In the genomic region with DNA sequence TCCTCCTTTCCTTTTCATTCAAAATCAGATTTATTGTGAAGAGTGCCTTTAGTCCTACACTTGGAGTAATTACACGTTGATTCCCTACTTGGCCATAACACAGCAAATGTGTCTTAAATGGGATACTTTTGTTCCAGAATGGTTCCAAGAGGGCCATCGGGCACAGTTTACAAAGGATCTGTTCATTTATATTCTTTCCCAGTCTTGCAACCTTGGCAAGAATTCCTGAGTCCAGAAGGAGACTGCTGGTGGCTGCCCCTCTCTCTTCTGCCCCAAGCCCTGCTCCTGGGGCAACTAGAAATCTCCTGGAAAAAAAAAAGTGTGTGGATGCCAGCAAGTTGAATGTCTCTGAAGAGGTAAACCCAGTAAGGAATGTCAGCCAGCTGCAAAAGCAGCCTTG, we compare ENCODE assay signal across 18 mouse cellular contexts. TPM values are rescaled to one million over a fixed set of nuclear protein-coding genes. Genes with fewer than 3 reads are reported as not detected.
A peak's percentile ranks its signal among the peaks of the same experiment; 100 is the strongest.
DNase-seq lines count a peak whose midpoint lies in the region; ATAC-seq lines count a peak whose summit lies in the region.
"Had no signal": no experiment of that assay in that cellular context is flagged by ENCODE, and none has a peak within 500 bp of the region (broad histone marks: within the 10 kb centered on the region; RNA-seq: fewer than 3 reads in every experiment).

No protein-coding gene starts in this region.

- peak; percentile 21; the same call in 1 of the 2 replicates for ATAC-seq in hindbrain, embryonic 14.5 days (ENCODE audit: low FRiP score)
- ATAC-seq in hindbrain, embryonic 13.5 days (ENCODE audit: low FRiP score), result no peak
- ATAC-seq: CD4-positive, CD25-positive, alpha-beta regulatory T cell, adult 4 months; Patski had no signal

- 70% methylated on average over 2 of the region's 2 CpGs for WGBS in hindbrain, embryonic 14.5 days
- WGBS in hindbrain, embryonic 13.5 days, result 53% methylated on average over 2 of the region's 2 CpGs

- no peaks in the 10 kb centered on the region for H3K9me3 ChIP-seq in hindbrain, embryonic 14.5 days (ENCODE audit: control insufficient read depth, low read length)
- no peaks in the 10 kb centered on the region for H3K9me3 ChIP-seq in hindbrain, embryonic 13.5 days
- H3K9me3 ChIP-seq: lung, embryonic 15.5 days had no signal

- H3K27ac ChIP-seq in hindbrain, embryonic 14.5 days, result no peak overlapping the region
- H3K27ac ChIP-seq in hindbrain, embryonic 13.5 days, result no peak overlapping the region
- H3K27ac ChIP-seq: kidney, postnatal 0 days; liver, embryonic 14.5 days; lung, embryonic 15.5 days; stomach, postnatal 0 days had no signal

- H3K4me2 ChIP-seq in hindbrain, embryonic 14.5 days (replicated peaks), result no peak overlapping the region
- no peak overlapping the region for H3K4me2 ChIP-seq in hindbrain, embryonic 13.5 days
- H3K4me2 ChIP-seq: lung, embryonic 15.5 days had no signal

- no peaks in the 10 kb centered on the region for H3K4me1 ChIP-seq in hindbrain, embryonic 14.5 days (replicated peaks; ENCODE audit: control insufficient read depth, insufficient read depth, low read length)
- H3K4me1 ChIP-seq in hindbrain, embryonic 13.5 days (replicated peaks), result no peaks in the 10 kb centered on the region
- H3K4me1 ChIP-seq: lung, embryonic 15.5 days had no signal

- no peaks in the 10 kb centered on the region for H3K27me3 ChIP-seq in hindbrain, embryonic 14.5 days (ENCODE audit: control insufficient read depth, insufficient read depth, low read length)
- no peaks in the 10 kb centered on the region for H3K27me3 ChIP-seq in hindbrain, embryonic 13.5 days
- H3K27me3 ChIP-seq: lung, embryonic 15.5 days; Patski had no signal

- peak; percentile 1 for DNase-seq in cerebellum, adult 11-12 months
- no peak for DNase-seq in cerebellum, adult 18-20 months
- no peak for DNase-seq in hindbrain, embryonic 14.5 days (ENCODE audit: low spot score)
- peak; percentile 8 for DNase-seq in left cerebral cortex, postnatal 4 days
- DNase-seq in left cerebral cortex, adult 9 months (ENCODE audit: low spot score in 2 of 2), result no peak
- peak; percentile 39 to 45 for DNase-seq in right cerebral cortex, postnatal 10 days (ENCODE audit: low spot score in 2 of 2)
- no peak for DNase-seq in right cerebral cortex, adult 2 months (ENCODE audit: low spot score in 2 of 2)
- DNase-seq: adrenal gland, postnatal 10 days; embryo, embryonic 11 days; kidney, adult 18-20 months; lung, postnatal 4 days had no signal

- H3K9ac ChIP-seq in hindbrain, embryonic 14.5 days, result no peak overlapping the region
- no peak overlapping the region for H3K9ac ChIP-seq in hindbrain, embryonic 13.5 days
- H3K9ac ChIP-seq: liver, embryonic 14.5 days; lung, embryonic 15.5 days had no signal

- H3K36me3 ChIP-seq in hindbrain, embryonic 14.5 days (replicated peaks; ENCODE audit: control insufficient read depth, insufficient read depth), result no peaks in the 10 kb centered on the region
- no peaks in the 10 kb centered on the region for H3K36me3 ChIP-seq in hindbrain, embryonic 13.5 days
- H3K36me3 ChIP-seq: lung, embryonic 15.5 days had no signal

- no peak overlapping the region for H3K4me3 ChIP-seq in hindbrain, embryonic 14.5 days (replicated peaks; ENCODE audit: low read length)
- no peak overlapping the region for H3K4me3 ChIP-seq in hindbrain, embryonic 13.5 days
- H3K4me3 ChIP-seq: lung, embryonic 15.5 days had no signal

- intact Hi-C loops in left cerebral cortex, postnatal 4 days (cut with DNase I), result no loop called here

RNA-seq across cellular contexts. Expression of gene Prrx1, which starts 56.2 kb away (rescaled TPM):
- 4.6 and 5.3 TPM in 2 replicates for polyA plus RNA-seq in hindbrain, embryonic 14.5 days (2014; fragmentation: Nextera tagmentation; extraction: Ambion mirVana)
- 6.4 and 10.6 TPM in 2 replicates for polyA plus RNA-seq in hindbrain, embryonic 13.5 days (2015; fragmentation: Nextera tagmentation; extraction: Ambion mirVana)
- 1 to 10 TPM; 7.0 to 7.6 TPM for total RNA-seq in left cerebral cortex, postnatal 4 days (2021)
- polyA plus RNA-seq: CD4-positive, CD25-positive, alpha-beta regulatory T cell, adult 4 months had no signal

Comparison
In these comparisons a context has a peak if more than half of its experiments do, and no peak if none do; other contexts are left out.
1. DNase-seq: peak in cerebellum, adult 11-12 months (single experiment), left cerebral cortex, postnatal 4 days (single experiment) and right cerebral cortex, postnatal 10 days (2 of 2); none in cerebellum, adult 18-20 months (0 of 2), hindbrain, embryonic 14.5 days (single experiment), left cerebral cortex, adult 9 months (0 of 2) and right cerebral cortex, adult 2 months (0 of 2).